Mouse (Mus musculus): Measurements from ENCODE around the gene Plagl2. TPM values are rescaled to one million over a fixed set of nuclear protein-coding genes. Genes with fewer than 3 reads are reported as not detected.
"Not testable (repeated sequence)": the region's sequence is repeated elsewhere in the genome, so short reads cannot be mapped to it uniquely, and the experiment has no call there.

The Plagl2 gene
- polyA plus RNA-seq (2014; fragmentation: Nextera tagmentation; extraction: Ambion mirVana): 31.5 and 35.3 TPM in 2 replicates

GRCm38 (mm10) chr2:153241250-153242014 lies at the start of gene Plagl2, which contains the start of gene Pofut1:
TSS of gene Plagl2 (minus strand) at chr2:153241426.
TSS of gene Pofut1 (plus strand) at chr2:153241533.
- H3K36me3 ChIP-seq (ENCODE audit: control insufficient read depth, insufficient read depth, low read length): peaks cover 6% of the 10 kb centered on the region
- peak; percentile 99 for ATAC-seq (ENCODE audit: low FRiP score)

GRCm38 (mm10) chr2:153287835-153288234 lies 46.6 kb upstream of the Plagl2 start:
- WGBS: 88% methylated on average over 6 of the region's 6 CpGs
- DNase-seq (ENCODE audit: low spot score, missing footprints): peak; percentile 47
- Histone ChIP-seq H3K9ac (ENCODE audit: low read length) (no peak overlapping the region), H3K4me2 (no peak overlapping the region), H3K4me3 (ENCODE audit: low read depth, low read length) (no peak overlapping the region), H3K36me3 (ENCODE audit: control insufficient read depth, insufficient read depth, low read length) (no peaks in the 10 kb centered on the region), H3K27me3 (ENCODE audit: control insufficient read depth, insufficient read depth, low read length) (no peaks in the 10 kb centered on the region), H3K27ac (ENCODE audit: low read depth, low read length) (no peak overlapping the region), H3K9me3 (ENCODE audit: control insufficient read depth, low read length) (no peaks in the 10 kb centered on the region), H3K4me1 (ENCODE audit: control insufficient read depth, insufficient read depth, low read length) (peaks cover 10% of the 10 kb centered on the region)
- no peak for ATAC-seq (ENCODE audit: low FRiP score)

More at GRCm38 (mm10) chr2:153241250-153242014, at the start of gene Plagl2, which contains the start of gene Pofut1:
- Histone ChIP-seq H3K9me3 (ENCODE audit: control insufficient read depth, low read length) (no peaks in the 10 kb centered on the region), H3K9ac (ENCODE audit: low read length) (peak within 1 kb of the TSS; percentile 99), H3K4me3 (ENCODE audit: low read depth, low read length) (peak within 1 kb of the TSS; percentile 98), H3K27ac (ENCODE audit: low read depth, low read length) (peak within 1 kb of the TSS; percentile 78), H3K4me2 (peak within 1 kb of the TSS; percentile 95), H3K4me1 (ENCODE audit: control insufficient read depth, insufficient read depth, low read length) (peaks cover 22% of the 10 kb centered on the region), H3K27me3 (ENCODE audit: control insufficient read depth, insufficient read depth, low read length) (no peaks in the 10 kb centered on the region)
- under 1% methylated on average over 57 of the region's 72 CpGs for WGBS
- peak; percentile 98 for DNase-seq (ENCODE audit: low spot score, missing footprints)

DNA sequence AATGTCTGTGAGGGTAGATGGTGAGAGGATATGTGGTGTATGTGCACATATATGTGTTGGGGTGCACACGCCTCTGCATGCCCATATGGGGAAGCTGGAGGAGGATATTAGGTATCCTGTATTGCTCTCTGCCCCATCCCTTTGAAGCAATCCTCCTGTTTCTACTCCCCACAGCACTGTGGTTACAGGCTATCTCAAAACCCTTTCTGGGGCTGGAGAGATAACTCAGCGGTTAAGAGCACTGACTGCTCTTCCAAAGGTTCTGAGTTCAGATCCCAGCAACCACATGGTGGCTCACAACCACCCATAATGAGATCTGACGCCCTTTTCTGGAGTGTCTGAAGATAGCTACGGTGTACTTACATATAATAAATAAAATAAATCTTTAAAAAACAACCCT lies 45.3 kb upstream of the Plagl2 start:
- Histone ChIP-seq H3K9me3 (ENCODE audit: control insufficient read depth, low read length) (no peaks in the 10 kb centered on the region), H3K4me1 (ENCODE audit: control insufficient read depth, insufficient read depth, low read length) (peaks cover 3% of the 10 kb centered on the region; the same call in 1 of the 2 replicates), H3K27me3 (ENCODE audit: control insufficient read depth, insufficient read depth, low read length) (no peaks in the 10 kb centered on the region), H3K36me3 (ENCODE audit: control insufficient read depth, insufficient read depth, low read length) (no peaks in the 10 kb centered on the region), H3K9ac (ENCODE audit: low read length) (no peak overlapping the region), H3K27ac (ENCODE audit: low read depth, low read length) (no peak overlapping the region), H3K4me2 (no peak overlapping the region), H3K4me3 (ENCODE audit: low read depth, low read length) (no peak overlapping the region)
- ATAC-seq (ENCODE audit: low FRiP score) (no peak), DNase-seq (ENCODE audit: low spot score, missing footprints) (no peak)
- 82% methylated on average over 4 of the region's 4 CpGs for WGBS

- H3K4me1 ChIP-seq (ENCODE audit: control insufficient read depth, insufficient read depth, low read length): no peaks in the 10 kb centered on the region
- no peak overlapping the region for H3K9ac ChIP-seq (ENCODE audit: low read length)
- DNase-seq (ENCODE audit: low spot score, missing footprints) (no peak), ATAC-seq (ENCODE audit: low FRiP score) (no peak)
- H3K4me3 ChIP-seq (ENCODE audit: low read depth, low read length): no peak overlapping the region
- no peak overlapping the region for H3K4me2 ChIP-seq
- no peak overlapping the region for H3K27ac ChIP-seq (ENCODE audit: low read depth, low read length)
- no peaks in the 10 kb centered on the region for H3K36me3 ChIP-seq (ENCODE audit: control insufficient read depth, insufficient read depth, low read length)
- H3K9me3 ChIP-seq (ENCODE audit: control insufficient read depth, low read length): no peaks in the 10 kb centered on the region
- H3K27me3 ChIP-seq (ENCODE audit: control insufficient read depth, insufficient read depth, low read length): no peaks in the 10 kb centered on the region
- WGBS: 86% methylated on average over 6 of the region's 6 CpGs
These were observed 42.7 kb upstream of the Plagl2 start for GRCm38 (mm10) chr2:153283919-153284318.

- no peak for ATAC-seq (ENCODE audit: low FRiP score)
- Histone ChIP-seq H3K4me3 (ENCODE audit: low read depth, low read length) (no peak overlapping the region), H3K9me3 (ENCODE audit: control insufficient read depth, low read length) (no peaks in the 10 kb centered on the region), H3K4me2 (no peak overlapping the region), H3K4me1 (ENCODE audit: control insufficient read depth, insufficient read depth, low read length) (no peaks in the 10 kb centered on the region), H3K36me3 (ENCODE audit: control insufficient read depth, insufficient read depth, low read length) (no peaks in the 10 kb centered on the region), H3K27me3 (ENCODE audit: control insufficient read depth, insufficient read depth, low read length) (no peaks in the 10 kb centered on the region), H3K9ac (ENCODE audit: low read length) (no peak overlapping the region), H3K27ac (ENCODE audit: low read depth, low read length) (no peak overlapping the region)
- WGBS: 83% methylated on average over 5 of the region's 5 CpGs
- DNase-seq (ENCODE audit: low spot score, missing footprints): no peak
These were observed 37.1 kb upstream of the Plagl2 start for GRCm38 (mm10) chr2:153278357-153278756.

DNA sequence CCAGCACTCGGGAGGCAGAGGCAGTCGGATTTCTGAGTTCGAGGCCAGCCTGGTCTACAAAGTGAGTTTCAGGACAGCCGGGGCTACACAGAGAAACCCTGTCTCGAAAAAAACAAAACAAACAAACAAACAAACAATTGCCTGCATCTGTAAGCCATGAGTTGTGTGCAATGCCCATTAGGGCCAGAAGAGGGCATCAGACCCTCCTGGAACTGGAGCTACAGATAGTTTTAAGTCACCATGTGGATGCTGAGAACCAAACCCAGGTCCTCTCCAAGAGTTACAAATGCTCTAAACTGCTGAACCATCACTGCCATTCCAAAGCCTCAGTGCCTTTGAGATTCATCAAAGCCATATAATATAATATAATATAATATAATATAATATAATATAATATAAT lies 35.6 kb upstream of the Plagl2 start:
- H3K27me3 ChIP-seq (ENCODE audit: control insufficient read depth, insufficient read depth, low read length); H3K27ac ChIP-seq (ENCODE audit: low read depth, low read length); H3K4me2 ChIP-seq; H3K4me1 ChIP-seq (ENCODE audit: control insufficient read depth, insufficient read depth, low read length); DNase-seq (ENCODE audit: low spot score, missing footprints); H3K9ac ChIP-seq (ENCODE audit: low read length); ATAC-seq (ENCODE audit: low FRiP score); H3K36me3 ChIP-seq (ENCODE audit: control insufficient read depth, insufficient read depth, low read length); H3K9me3 ChIP-seq (ENCODE audit: control insufficient read depth, low read length); H3K4me3 ChIP-seq (ENCODE audit: low read depth, low read length): not testable (repeated sequence)
- WGBS: 89% methylated on average over 5 of the region's 5 CpGs

- ATAC-seq (ENCODE audit: low FRiP score): no peak
- no peaks in the 10 kb centered on the region for H3K9me3 ChIP-seq (ENCODE audit: control insufficient read depth, low read length)
- 93% methylated on average over 8 of the region's 8 CpGs for WGBS
These were observed 35.2 kb upstream of the Plagl2 start for GRCm38 (mm10) chr2:153276440-153276839.

GRCm38 (mm10) chr2:153275577-153275976 lies 34.4 kb upstream of the Plagl2 start:
- not testable (repeated sequence) for ATAC-seq (ENCODE audit: low FRiP score); H3K4me2 ChIP-seq; H3K36me3 ChIP-seq (ENCODE audit: control insufficient read depth, insufficient read depth, low read length); H3K4me3 ChIP-seq (ENCODE audit: low read depth, low read length); H3K27me3 ChIP-seq (ENCODE audit: control insufficient read depth, insufficient read depth, low read length); H3K4me1 ChIP-seq (ENCODE audit: control insufficient read depth, insufficient read depth, low read length); DNase-seq (ENCODE audit: low spot score, missing footprints); H3K9ac ChIP-seq (ENCODE audit: low read length); H3K27ac ChIP-seq (ENCODE audit: low read depth, low read length); H3K9me3 ChIP-seq (ENCODE audit: control insufficient read depth, low read length)
- WGBS: 97% methylated on average over 3 of the region's 3 CpGs

More at GRCm38 (mm10) chr2:153276440-153276839, 35.2 kb upstream of the Plagl2 start:
- no peak for DNase-seq (ENCODE audit: low spot score, missing footprints)
- no peak overlapping the region for H3K4me2 ChIP-seq
- no peak overlapping the region for H3K4me3 ChIP-seq (ENCODE audit: low read depth, low read length)
- no peaks in the 10 kb centered on the region for H3K4me1 ChIP-seq (ENCODE audit: control insufficient read depth, insufficient read depth, low read length)
- H3K27me3 ChIP-seq (ENCODE audit: control insufficient read depth, insufficient read depth, low read length): no peaks in the 10 kb centered on the region
- H3K9ac ChIP-seq (ENCODE audit: low read length): no peak overlapping the region
- H3K36me3 ChIP-seq (ENCODE audit: control insufficient read depth, insufficient read depth, low read length): no peaks in the 10 kb centered on the region
- no peak overlapping the region for H3K27ac ChIP-seq (ENCODE audit: low read depth, low read length)

DNA sequence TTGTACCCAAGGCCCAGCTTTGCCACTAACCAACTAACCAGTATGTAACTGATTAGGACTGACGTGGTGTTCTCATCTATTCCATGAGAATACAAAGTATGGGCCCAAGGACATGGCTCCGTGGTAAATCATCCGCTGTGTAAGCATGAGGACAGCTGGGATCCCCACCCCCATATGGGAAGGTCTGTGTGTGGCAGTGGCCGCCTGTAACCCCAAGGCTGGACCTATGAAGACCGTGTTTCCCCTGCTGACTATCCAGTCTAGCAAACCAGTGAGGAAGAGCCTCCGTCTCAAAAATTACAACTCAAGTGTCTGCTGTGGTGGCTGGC lies 33.7 kb upstream of the Plagl2 start:
- no peak for ATAC-seq (ENCODE audit: low FRiP score)
- Histone ChIP-seq H3K4me2 (no peak overlapping the region), H3K27me3 (ENCODE audit: control insufficient read depth, insufficient read depth, low read length) (no peaks in the 10 kb centered on the region), H3K9ac (ENCODE audit: low read length) (no peak overlapping the region), H3K36me3 (ENCODE audit: control insufficient read depth, insufficient read depth, low read length) (no peaks in the 10 kb centered on the region), H3K4me1 (ENCODE audit: control insufficient read depth, insufficient read depth, low read length) (no peaks in the 10 kb centered on the region), H3K9me3 (ENCODE audit: control insufficient read depth, low read length) (no peaks in the 10 kb centered on the region), H3K27ac (ENCODE audit: low read depth, low read length) (no peak overlapping the region), H3K4me3 (ENCODE audit: low read depth, low read length) (no peak overlapping the region)
- WGBS: 79% methylated on average over 6 of the region's 6 CpGs
- DNase-seq (ENCODE audit: low spot score, missing footprints): no peak
